Mouse (Mus musculus) neural tube, embryonic 14.5 days (tissue): Measurements from ENCODE around the gene Edc4. TPM values are rescaled to one million over a fixed set of nuclear protein-coding genes. Genes with fewer than 3 reads are reported as not detected.
A peak's percentile ranks its signal among the peaks of the same experiment; 100 is the strongest.

Experiments used
- ATAC-seq: fragments of 200-750 bp; cut with Nextera tagmentation; 2 replicates; pipeline ENCODE4 v1.8.0; 2017; ENCODE audit warnings: low read depth, mild to moderate bottlenecking, moderate TSS enrichment, moderate library complexity
- H3K27ac ChIP-seq: fragments of 300-500 bp; sonication (generic); 2 replicates; pipeline ENCODE4 v1.5.1; 2014; ENCODE audit warnings: low read depth, mild to moderate bottlenecking, control low read depth, low read length, moderate library complexity, mixed read lengths
- H3K27me3 ChIP-seq: fragments of 300-500 bp; sonication (generic); 2 replicates; pipeline ENCODE4 v1.6.1; 2014; ENCODE audit warnings: low read length; ENCODE audit not compliant: control insufficient read depth, insufficient read depth
- H3K36me3 ChIP-seq: fragments of 300-500 bp; sonication (generic); 2 replicates; pipeline ENCODE4 v1.6.1; 2014; ENCODE audit warnings: low read length, mixed read lengths; ENCODE audit not compliant: control insufficient read depth, insufficient read depth
- H3K4me1 ChIP-seq: fragments of 300-500 bp; sonication (generic); 2 replicates; pipeline ENCODE4 v1.6.1; 2014; ENCODE audit warnings: low read length; ENCODE audit not compliant: control insufficient read depth, insufficient read depth
- H3K4me2 ChIP-seq: fragments of 300-500 bp; sonication (generic); 2 replicates; pipeline ENCODE4 v1.6.1; 2014; ENCODE audit warnings: mild to moderate bottlenecking, low read depth, low read length, control low read depth
- H3K4me3 ChIP-seq: fragments of 300-500 bp; sonication (generic); 2 replicates; pipeline ENCODE4 v1.5.1; 2014; ENCODE audit warnings: low read depth, low read length, control low read depth, mixed read lengths
- H3K9ac ChIP-seq: fragments of 300-500 bp; sonication (generic); replicated peaks from 2 replicates; pipeline ENCODE4 v1.6.1; 2014; ENCODE audit warnings: low read depth, mild to moderate bottlenecking, control low read depth, low read length, mixed read lengths
- H3K9me3 ChIP-seq: fragments of 300-500 bp; sonication (generic); 2 replicates; pipeline ENCODE4 v1.6.1; 2016; ENCODE audit warnings: low read length; ENCODE audit not compliant: control insufficient read depth
- WGBS: fragments of 180-500 bp; shearing (Covaris S2); extraction: QIAGEN DNeasy Blood & Tissue Kit; methylation state at CpG from one replicate; pipeline ENCODE4 v1.1.7; 2014; 5-methylcytosine and 5-hydroxymethylcytosine counted together
- polyA plus RNA-seq: library from polyadenylated mRNA; unstranded; fragments of >200 nt; fragmentation: Nextera tagmentation; extraction: Ambion mirVana; gene quantifications from 2 replicates; pipeline ENCODE4 v1.2.1, GENCODE M21; 2014

Edc4 gene
- polyA plus RNA-seq, 1 experiment from 2014 or later = 38.3 TPM

- H3K9me3 ChIP-seq = no peaks in the 10 kb centered on the region
- no peak overlapping the region for H3K27ac ChIP-seq
- no peak overlapping the region for H3K9ac ChIP-seq
- H3K27me3 ChIP-seq = no peaks in the 10 kb centered on the region
- peaks cover 6% of the 10 kb centered on the region for H3K4me1 ChIP-seq
- no peak for ATAC-seq
- WGBS = 81% methylated on average over 9 of the region's 9 CpGs
- no peaks in the 10 kb centered on the region for H3K36me3 ChIP-seq
- no peak overlapping the region for H3K4me2 ChIP-seq
- H3K4me3 ChIP-seq = no peak overlapping the region
Observed at GRCm38 (mm10) chr8:105897801-105898480, 17.3 kb downstream of the Edc4 start.

- ATAC-seq = peak; percentile 94
- Histone ChIP-seq H3K36me3 (no peaks in the 10 kb centered on the region), H3K4me1 (peaks cover 6% of the 10 kb centered on the region), H3K27me3 (no peaks in the 10 kb centered on the region), H3K9ac (peak within 1 kb of the TSS; percentile 98), H3K9me3 (no peaks in the 10 kb centered on the region), H3K4me3 (peak within 1 kb of the TSS; percentile 88), H3K4me2 (peak within 1 kb of the TSS; percentile 90), H3K27ac (peak within 1 kb of the TSS; percentile 90)
- under 1% methylated on average over 61 of the region's 68 CpGs for WGBS
Observed at GRCm38 (mm10) chr8:105900180-105900940, 19.7 kb downstream of the Edc4 start, which contains the start of gene Pskh1. TSS of gene Pskh1 (plus strand) at chr8:105900441.

DNA sequence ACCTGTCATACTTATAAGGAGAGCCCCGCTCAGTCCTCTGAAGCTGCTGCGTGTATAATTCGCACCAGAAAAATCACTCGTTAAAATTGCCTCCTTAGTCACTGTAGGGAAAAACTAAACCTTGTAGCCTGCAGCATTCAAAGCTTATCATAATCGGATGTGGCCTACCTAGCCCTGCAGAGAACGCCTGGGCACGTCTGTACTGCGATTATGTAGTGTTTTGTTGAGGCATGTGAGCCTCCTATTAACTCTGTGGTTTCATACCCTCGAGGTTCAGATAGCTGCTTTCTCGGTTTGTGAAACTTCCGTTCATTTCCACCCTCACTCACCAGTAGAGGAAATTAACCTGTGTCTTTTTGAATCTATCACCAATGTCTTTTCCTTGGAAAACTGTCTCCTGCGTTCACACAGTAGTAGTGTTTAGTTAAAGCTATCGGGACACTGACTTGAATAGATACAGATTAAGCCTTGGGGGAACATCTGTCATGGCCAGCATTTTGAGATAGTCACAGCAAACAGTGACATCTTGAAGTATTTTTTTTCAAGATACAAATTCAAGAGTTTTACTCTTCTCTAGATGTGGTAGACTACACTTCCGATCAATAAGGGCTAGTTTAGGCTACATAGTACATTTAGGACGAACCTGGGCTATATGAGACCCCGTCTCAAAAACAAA is 20.4 kb downstream of the Edc4 start:
- Histone ChIP-seq H3K27ac (peak overlapping the region; percentile 90; the same call in 1 of the 2 replicates), H3K27me3 (no peaks in the 10 kb centered on the region), H3K4me1 (peaks cover 6% of the 10 kb centered on the region), H3K9ac (peak overlapping the region; percentile 98), H3K4me2 (peak overlapping the region; percentile 90), H3K36me3 (no peaks in the 10 kb centered on the region), H3K9me3 (no peaks in the 10 kb centered on the region), H3K4me3 (peak overlapping the region; percentile 88)
- WGBS = 39% methylated on average over 16 of the region's 16 CpGs
- peak; percentile 4; the same call in 1 of the 2 replicates for ATAC-seq

DNA sequence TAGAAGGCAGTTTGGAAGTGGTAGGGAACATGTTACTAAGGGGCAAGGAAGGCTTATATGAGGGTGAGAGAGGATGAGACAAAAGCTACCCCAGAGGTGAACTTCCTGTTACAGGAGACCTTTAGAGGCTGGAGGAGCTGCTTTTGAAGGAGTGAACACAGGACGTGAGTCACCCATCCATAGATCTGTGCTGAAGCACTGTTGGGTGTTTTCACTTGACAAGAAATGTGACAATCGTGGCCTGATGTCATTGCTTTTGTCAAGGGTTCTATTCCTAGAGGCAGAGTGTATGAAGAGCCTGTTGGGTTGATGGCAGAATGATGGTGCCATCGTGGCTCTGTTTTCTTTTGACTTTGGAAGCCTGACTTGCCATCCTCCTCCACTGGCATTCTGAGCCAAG is 38.7 kb downstream of the Edc4 start:
- ATAC-seq = no peak
- H3K9ac ChIP-seq = no peak overlapping the region
- H3K4me1 ChIP-seq = no peaks in the 10 kb centered on the region
- no peak overlapping the region for H3K4me3 ChIP-seq
- WGBS = 91% methylated on average over 3 of the region's 3 CpGs
- 0 out of 2 replicates have a peak, but pooled peaks cover 7% of the 10 kb centered on the region for H3K36me3 ChIP-seq
- no peaks in the 10 kb centered on the region for H3K27me3 ChIP-seq
- no peak overlapping the region for H3K27ac ChIP-seq
- no peak overlapping the region for H3K4me2 ChIP-seq
- no peaks in the 10 kb centered on the region for H3K9me3 ChIP-seq

- no peak for ATAC-seq
- Histone ChIP-seq H3K27me3 (no peaks in the 10 kb centered on the region), H3K36me3 (no peaks in the 10 kb centered on the region), H3K9me3 (no peaks in the 10 kb centered on the region), H3K27ac (no peak overlapping the region), H3K4me3 (no peak overlapping the region), H3K9ac (no peak overlapping the region), H3K4me2 (no peak overlapping the region), H3K4me1 (no peaks in the 10 kb centered on the region)
- WGBS = 77% methylated on average over 3 of the region's 3 CpGs
Observed at GRCm38 (mm10) chr8:105925123-105925522, 44.4 kb downstream of the Edc4 start.

DNA sequence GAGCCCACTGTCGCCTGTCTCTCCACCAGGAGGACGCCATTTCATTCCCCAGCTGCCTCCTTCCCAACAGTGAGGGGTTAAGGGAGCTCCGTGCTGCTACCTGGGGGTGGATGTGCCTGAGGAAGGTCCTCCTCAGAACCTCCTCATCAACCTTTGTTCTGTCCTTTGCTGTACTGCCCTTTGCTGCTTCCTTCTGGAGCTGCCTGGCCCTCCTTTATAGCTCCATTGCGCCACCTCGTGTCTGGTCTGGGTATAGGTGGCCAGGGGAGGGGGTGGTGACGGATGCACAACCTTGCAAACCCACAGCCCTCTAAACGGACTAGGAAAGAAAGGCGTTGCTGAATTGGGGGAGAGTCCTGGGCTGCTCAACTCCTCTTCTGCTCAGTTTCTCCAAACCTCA is 49.9 kb downstream of the Edc4 start:
- no peaks in the 10 kb centered on the region for H3K4me1 ChIP-seq
- H3K9me3 ChIP-seq = no peaks in the 10 kb centered on the region
- 0 out of 2 replicates have a peak, but pooled peaks cover 3% of the 10 kb centered on the region for H3K36me3 ChIP-seq
- WGBS = 20% methylated on average over 8 of the region's 8 CpGs
- peak; percentile 68 for ATAC-seq
- peak overlapping the region; percentile 41; the same call in 1 of the 2 replicates for H3K27ac ChIP-seq
- no peak overlapping the region for H3K4me2 ChIP-seq
- H3K4me3 ChIP-seq = no peak overlapping the region
- no peak overlapping the region for H3K9ac ChIP-seq
- no peaks in the 10 kb centered on the region for H3K27me3 ChIP-seq

DNA sequence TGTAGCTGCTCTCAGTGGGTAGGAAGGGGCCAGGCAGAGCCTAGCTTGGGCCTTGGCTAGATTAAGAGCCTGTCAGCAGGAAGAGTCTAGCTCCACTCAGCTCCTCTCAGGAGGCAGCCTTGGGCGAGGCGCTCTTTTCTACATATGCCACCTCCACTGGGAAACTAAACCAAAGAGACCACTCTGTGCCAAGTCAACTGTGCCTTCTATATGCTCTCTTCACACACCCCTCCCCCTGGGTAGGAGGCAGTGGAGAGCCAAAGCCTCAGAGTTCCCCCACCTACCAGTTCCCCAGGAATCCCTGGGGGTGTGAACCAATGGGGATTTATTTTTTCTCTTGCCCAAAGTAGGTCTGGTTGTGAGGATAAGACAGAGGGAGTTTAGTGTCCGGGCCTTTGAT is 50.6 kb downstream of the Edc4 start:
- no peak for ATAC-seq
- no peak overlapping the region for H3K4me3 ChIP-seq
- no peak overlapping the region for H3K4me2 ChIP-seq
- H3K9me3 ChIP-seq = no peaks in the 10 kb centered on the region
- H3K27me3 ChIP-seq = no peaks in the 10 kb centered on the region
- no peak overlapping the region for H3K27ac ChIP-seq
- H3K9ac ChIP-seq = no peak overlapping the region
- 94% methylated on average over 3 of the region's 3 CpGs for WGBS
- H3K4me1 ChIP-seq = 0 out of 2 replicates have a peak, but pooled peaks cover 2% of the 10 kb centered on the region
- H3K36me3 ChIP-seq = 0 out of 2 replicates have a peak, but pooled peaks cover 3% of the 10 kb centered on the region

DNA sequence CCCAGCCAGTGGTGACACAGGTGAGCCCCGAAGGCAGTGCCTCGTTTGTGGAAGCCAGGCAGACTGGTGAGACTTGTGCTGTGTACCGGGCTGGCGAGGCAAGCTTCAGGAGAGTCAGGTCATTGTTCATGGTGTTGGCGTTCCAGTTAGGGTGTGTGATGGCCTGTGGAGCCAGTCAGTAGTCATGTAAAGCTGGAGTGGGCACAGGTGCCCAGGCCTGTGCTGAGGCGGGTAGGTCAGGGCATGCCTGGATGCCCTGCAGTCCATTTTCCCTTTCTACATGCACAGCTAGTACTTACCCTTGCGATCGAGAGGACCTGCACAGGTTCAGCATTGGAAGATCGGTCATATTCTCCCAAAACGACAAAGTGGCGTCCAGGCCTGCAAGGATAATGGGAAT is 51.8 kb downstream of the Edc4 start:
- no peak for ATAC-seq

More for the DNA sequence above, 51.8 kb downstream of the Edc4 start:
- 0 out of 2 replicates have a peak, but pooled peaks cover 5% of the 10 kb centered on the region for H3K4me1 ChIP-seq
- H3K9me3 ChIP-seq = no peaks in the 10 kb centered on the region
- H3K9ac ChIP-seq = no peak overlapping the region
- WGBS = 89% methylated on average over 11 of the region's 11 CpGs
- H3K27me3 ChIP-seq = no peaks in the 10 kb centered on the region
- no peak overlapping the region for H3K27ac ChIP-seq
- 0 out of 2 replicates have a peak, but pooled peaks cover 3% of the 10 kb centered on the region for H3K36me3 ChIP-seq
- H3K4me2 ChIP-seq = no peak overlapping the region
- H3K4me3 ChIP-seq = no peak overlapping the region
